Mouse (Mus musculus): ENCODE measurements around the gene 4930518I15Rik.
"Not testable (repeated sequence)": the region's sequence is repeated elsewhere in the genome, so short reads cannot be mapped to it uniquely, and the experiment has no call there.

Gene 4930518I15Rik

GRCm38 (mm10) chr2:156841841-156842706, 15.7 kb downstream of the 4930518I15Rik start:
- peak; percentile 79 to 86 for DNase-seq

DNA sequence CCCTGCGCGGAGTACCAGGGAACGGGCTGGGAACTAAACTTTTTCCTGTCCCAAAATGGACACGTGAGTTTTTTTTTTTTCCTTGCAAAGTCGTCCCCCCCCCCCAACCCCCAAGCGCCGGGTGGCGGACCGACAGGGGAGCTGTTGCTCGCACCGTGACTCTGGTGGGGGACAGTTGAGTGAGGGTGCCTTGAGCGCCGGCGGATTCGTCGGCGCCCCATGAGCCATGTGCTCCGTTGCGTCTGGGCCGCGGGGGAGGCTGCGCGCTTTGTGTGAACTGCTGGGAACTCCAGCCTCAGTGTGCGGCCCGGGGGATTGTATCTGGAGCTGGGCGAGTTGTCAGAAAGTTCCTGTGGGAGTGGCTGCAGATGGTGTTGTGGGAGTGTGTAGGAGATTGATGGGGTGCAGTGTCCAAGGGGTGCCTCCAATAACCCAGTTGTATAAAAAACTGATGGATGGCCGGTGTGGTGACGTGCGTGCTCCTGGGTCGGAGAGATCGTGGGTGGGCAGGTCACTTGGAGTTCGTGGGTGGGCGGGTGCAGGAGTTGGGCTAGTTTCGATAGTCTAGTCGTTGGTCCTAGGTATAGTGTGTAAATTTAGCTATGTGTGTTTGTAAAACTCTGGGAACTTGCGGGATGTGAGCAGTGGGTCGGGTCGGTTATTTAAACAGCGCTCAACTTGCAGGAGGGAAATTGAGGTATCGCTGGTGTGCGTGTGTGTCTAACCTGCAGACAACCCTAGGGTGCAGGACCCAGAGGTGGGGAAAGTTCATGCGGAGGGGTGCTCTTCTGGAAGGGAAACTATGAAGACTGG, 16.5 kb downstream of the 4930518I15Rik start:
- peak in 1 of 2 experiments; percentile 18 for DNase-seq

- DNase-seq = peak; percentile 30 to 32
Observed at GRCm38 (mm10) chr2:156840301-156841027, 17.3 kb downstream of the 4930518I15Rik start.

- DNase-seq = peak; percentile 27 to 46
Observed at GRCm38 (mm10) chr2:156839319-156840191, 18.2 kb downstream of the 4930518I15Rik start, which contains the start of gene Tgif2. Gene Tgif2, plus strand, starts transcription at chr2:156840007.

- no peak for DNase-seq
Observed at GRCm38 (mm10) chr2:156838839-156839238, 18.9 kb downstream of the 4930518I15Rik start.

- peak; percentile 30 to 38 for DNase-seq
Observed at GRCm38 (mm10) chr2:156834336-156834735, 23.4 kb downstream of the 4930518I15Rik start.

DNA sequence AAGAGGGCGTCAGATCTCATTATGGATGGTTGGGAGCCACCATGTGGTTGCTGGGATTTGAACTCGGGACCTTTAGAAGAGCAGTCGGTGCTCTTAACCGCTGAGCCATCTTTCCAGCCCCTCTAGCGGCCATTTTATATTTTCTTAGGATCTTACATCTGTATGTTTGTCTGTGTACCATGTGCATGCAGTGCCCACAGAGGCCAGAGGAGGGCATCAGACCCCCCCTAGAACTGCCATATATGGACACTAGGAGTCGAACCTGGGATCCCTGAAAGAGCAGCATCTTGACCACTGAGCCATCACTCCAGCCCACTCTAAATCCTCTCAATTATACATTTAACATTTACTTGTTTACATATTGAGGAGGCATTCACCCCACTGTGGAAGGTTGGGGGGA, 32.6 kb downstream of the 4930518I15Rik start:
- DNase-seq = not testable (repeated sequence)

DNA sequence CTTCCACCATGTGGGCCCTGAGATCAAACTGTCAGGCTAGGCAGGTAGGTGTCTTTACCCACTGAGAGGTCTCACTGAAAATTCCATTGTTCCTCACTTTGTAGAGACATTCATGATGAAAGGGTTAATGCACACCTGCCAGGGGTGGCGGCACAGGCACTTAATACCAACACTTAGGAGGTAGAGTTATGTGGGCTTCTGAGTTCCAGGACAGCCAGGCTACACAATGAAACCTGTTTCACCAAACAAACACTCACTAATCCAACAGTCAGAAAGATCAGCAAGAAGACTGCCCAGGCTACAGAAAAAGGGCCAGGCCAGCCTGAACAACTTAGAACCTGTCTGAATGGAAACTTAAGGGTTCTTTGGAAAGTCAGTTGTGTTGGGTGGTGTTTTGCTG, 41.6 kb downstream of the 4930518I15Rik start:
- DNase-seq = no peak

- no peak for DNase-seq
Observed at GRCm38 (mm10) chr2:156815412-156815811, 42.3 kb downstream of the 4930518I15Rik start.

DNA sequence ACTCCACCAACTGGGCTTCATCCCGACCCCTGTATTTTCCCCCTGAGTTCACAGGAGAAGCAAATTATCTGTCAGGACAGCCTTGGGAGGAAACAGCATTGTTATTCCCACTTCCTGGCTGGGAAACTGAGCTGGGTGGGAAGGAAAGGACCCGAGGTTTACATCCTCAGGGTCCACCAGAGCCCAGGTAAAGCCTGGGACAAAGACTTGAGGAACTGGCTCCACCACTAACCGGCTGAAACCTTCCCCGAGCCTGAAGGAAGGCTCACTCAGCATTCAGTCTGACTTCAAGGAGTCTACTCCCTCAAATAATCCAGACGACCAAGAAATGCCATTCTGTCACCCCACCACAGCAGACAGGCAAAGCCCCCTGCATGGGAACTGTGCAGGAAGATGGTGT, 42.9 kb downstream of the 4930518I15Rik start:
- DNase-seq = no peak

DNA sequence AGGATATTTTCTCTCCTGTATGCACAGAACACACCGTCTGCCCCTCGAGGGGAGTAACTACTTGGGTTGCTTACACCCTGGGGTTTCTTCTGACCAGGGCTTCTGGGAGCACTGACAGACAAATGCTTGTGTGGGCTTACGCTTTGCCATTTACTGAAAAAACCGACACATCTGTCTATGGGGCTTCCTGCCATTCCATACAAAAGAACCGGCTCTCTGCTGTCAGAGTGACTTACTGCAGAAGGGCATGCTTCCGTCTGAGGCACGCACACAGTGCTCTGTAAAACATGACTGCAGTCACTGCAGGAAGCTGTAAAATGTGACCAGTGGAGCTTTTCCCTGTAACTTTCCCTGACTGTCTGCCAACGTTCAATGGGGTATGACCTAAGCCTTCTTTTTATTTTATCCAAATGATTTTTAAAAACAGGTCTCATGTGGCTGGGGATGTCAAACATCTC, 43.4 kb downstream of the 4930518I15Rik start:
- no peak for DNase-seq

GRCm38 (mm10) chr2:156811556-156811955, 46.2 kb downstream of the 4930518I15Rik start:
- DNase-seq = no peak

GRCm38 (mm10) chr2:156810716-156811115, 47.0 kb downstream of the 4930518I15Rik start:
- no peak for DNase-seq

GRCm38 (mm10) chr2:156809579-156809978, 48.2 kb downstream of the 4930518I15Rik start:
- peak; percentile 83 to 86 for DNase-seq

- no peak for DNase-seq
Observed at GRCm38 (mm10) chr2:156806886-156807285, 50.9 kb downstream of the 4930518I15Rik start.

Data from cerebellum, postnatal 14 days (tissue).